Mouse (Mus musculus) liver, embryonic 16.5 days (tissue): Measurements from ENCODE around the gene Rnase4. TPM values are rescaled to one million over a fixed set of nuclear protein-coding genes. Genes with fewer than 3 reads are reported as not detected.
"Not testable (repeated sequence)": the region's sequence is repeated elsewhere in the genome, so short reads cannot be mapped to it uniquely, and the experiment has no call there.

ENCODE experiments used
- ATAC-seq: fragments of 200-750 bp; cut with Nextera tagmentation; 2 replicates; pipeline ENCODE4 v1.8.0; 2017; ENCODE audit warnings: low read depth, mild to moderate bottlenecking, moderate number of reproducible peaks, moderate library complexity
- H3K27ac ChIP-seq: fragments of 300-500 bp; sonication (generic); 2 replicates; pipeline ENCODE4 v1.5.1; 2014; ENCODE audit warnings: mild to moderate bottlenecking, low read length
- H3K27me3 ChIP-seq: fragments of 300-500 bp; sonication (generic); 2 replicates; pipeline ENCODE4 v1.6.1; 2014; ENCODE audit warnings: low read depth, low read length, mixed read lengths; ENCODE audit not compliant: control insufficient read depth, insufficient read depth
- H3K36me3 ChIP-seq: fragments of 300-500 bp; sonication (generic); 2 replicates; pipeline ENCODE4 v1.6.1; 2014; ENCODE audit warnings: mild to moderate bottlenecking; ENCODE audit not compliant: control insufficient read depth, insufficient read depth
- H3K4me1 ChIP-seq: fragments of 300-500 bp; sonication (generic); 2 replicates; pipeline ENCODE4 v1.6.1; 2014; ENCODE audit warnings: low read depth, low read length, mixed read lengths; ENCODE audit not compliant: control insufficient read depth
- H3K4me2 ChIP-seq: fragments of 300-500 bp; sonication (generic); 2 replicates; pipeline ENCODE4 v1.6.1; 2014; ENCODE audit warnings: low read depth, low read length, mixed read lengths
- H3K4me3 ChIP-seq: fragments of 300-500 bp; sonication (generic); 2 replicates; pipeline ENCODE4 v1.5.1; 2014; ENCODE audit warnings: low read depth, mild to moderate bottlenecking, low read length
- H3K9ac ChIP-seq: fragments of 300-500 bp; sonication (generic); 2 replicates; pipeline ENCODE4 v1.6.1; 2014; ENCODE audit warnings: low read depth, low read length
- H3K9me3 ChIP-seq: fragments of 300-500 bp; sonication (generic); replicated peaks from 2 replicates; pipeline ENCODE4 v1.6.1; 2016; ENCODE audit warnings: low read length; ENCODE audit not compliant: control insufficient read depth
- WGBS: fragments of 180-500 bp; shearing (Covaris S2); extraction: QIAGEN DNeasy Blood & Tissue Kit; methylation state at CpG from one replicate; pipeline ENCODE4 v1.1.7; 2014; ENCODE audit not compliant: insufficient replicate concordance; 5-methylcytosine and 5-hydroxymethylcytosine counted together
- polyA plus RNA-seq: library from polyadenylated mRNA; unstranded; fragments of >200 nt; fragmentation: Nextera tagmentation; extraction: Ambion mirVana; gene quantifications from 2 replicates; pipeline ENCODE4 v1.2.1, GENCODE M21; 2015

Rnase4 gene
- polyA plus RNA-seq, 1 experiment from 2014 or later = 23.1 TPM

- H3K4me1 ChIP-seq = peaks cover 26% of the 10 kb centered on the region
- H3K36me3 ChIP-seq = no peaks in the 10 kb centered on the region
- no peaks in the 10 kb centered on the region for H3K27me3 ChIP-seq
- no peak for ATAC-seq
- no peak overlapping the region; the same call in 1 of the 2 replicates for H3K27ac ChIP-seq
- H3K4me2 ChIP-seq = no peak overlapping the region
- no peak overlapping the region for H3K9ac ChIP-seq
- WGBS = 46% methylated on average over 5 of the region's 5 CpGs
- no peak overlapping the region for H3K4me3 ChIP-seq
- no peaks in the 10 kb centered on the region for H3K9me3 ChIP-seq
These were observed 3.4 kb downstream of the Rnase4 start for GRCm38 (mm10) chr14:51094096-51094875.

DNA sequence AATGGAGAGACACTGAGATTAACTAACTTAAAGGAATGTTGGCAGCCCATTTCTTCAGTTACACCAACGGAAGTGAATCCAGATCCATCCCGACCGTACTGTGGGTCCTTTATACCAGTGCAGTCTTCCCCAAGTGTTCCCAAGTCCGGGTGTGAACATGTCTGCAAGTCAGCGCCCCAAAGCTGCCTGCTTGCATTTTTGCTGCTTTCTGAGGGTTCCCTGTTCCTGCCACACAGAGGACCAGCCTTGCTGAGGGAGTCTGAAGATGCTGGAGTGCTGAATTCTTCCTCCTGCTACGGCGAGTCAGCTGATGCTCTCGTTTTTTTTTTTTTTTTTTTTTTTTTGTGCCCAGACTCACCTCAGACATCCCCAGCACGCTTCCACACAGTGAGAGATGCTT, 4.0 kb downstream of the Rnase4 start:
- H3K9ac ChIP-seq = no peak overlapping the region
- no peak overlapping the region for H3K4me3 ChIP-seq
- no peaks in the 10 kb centered on the region for H3K9me3 ChIP-seq
- H3K4me1 ChIP-seq = peaks cover 26% of the 10 kb centered on the region
- H3K27me3 ChIP-seq = no peaks in the 10 kb centered on the region
- no peak overlapping the region for H3K27ac ChIP-seq
- H3K36me3 ChIP-seq = no peaks in the 10 kb centered on the region
- no peak for ATAC-seq
- H3K4me2 ChIP-seq = no peak overlapping the region
- 50% methylated on average over 8 of the region's 9 CpGs for WGBS

DNA sequence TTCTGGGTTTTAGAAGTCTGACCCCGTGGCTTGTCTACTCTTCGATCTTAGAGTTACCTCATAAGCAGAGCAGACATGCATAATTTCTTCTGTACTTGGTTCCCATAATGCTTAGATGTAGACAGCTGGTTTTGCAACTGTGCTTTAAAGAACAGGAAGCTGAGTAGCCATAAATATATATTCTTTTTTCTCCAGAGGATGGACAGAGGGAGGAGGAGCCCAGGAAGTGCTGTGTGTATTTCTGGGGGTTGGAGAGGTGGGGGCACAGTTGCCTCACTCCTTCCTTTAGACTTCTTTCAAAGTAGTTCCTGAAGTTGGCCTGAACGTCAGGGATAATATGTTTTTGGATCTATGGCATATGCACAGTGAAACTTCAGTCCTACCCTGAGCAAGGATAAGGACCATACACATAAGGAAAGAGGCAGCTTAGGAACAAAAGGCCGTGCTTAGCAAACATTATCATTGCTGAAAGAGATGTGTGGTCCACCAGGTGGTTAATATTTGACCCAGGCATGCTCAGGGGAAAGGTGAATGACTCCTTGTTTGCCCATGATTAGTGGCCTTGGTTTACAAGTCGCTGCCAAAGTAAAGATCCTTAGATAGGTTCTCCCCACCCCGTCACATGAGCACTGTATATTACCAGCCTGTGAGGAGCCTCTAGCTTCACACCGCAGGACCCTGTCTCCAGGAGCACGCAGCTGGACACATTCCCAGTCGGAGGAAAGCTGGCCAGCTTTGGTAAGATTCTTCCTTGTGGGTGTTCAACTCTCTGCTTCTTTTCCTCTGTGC, 5.1 kb downstream of the Rnase4 start:
- Histone ChIP-seq H3K36me3 (no peaks in the 10 kb centered on the region), H3K27me3 (no peaks in the 10 kb centered on the region), H3K4me2 (no peak overlapping the region), H3K9ac (no peak overlapping the region), H3K27ac (no peak overlapping the region), H3K4me1 (peaks cover 17% of the 10 kb centered on the region), H3K9me3 (no peaks in the 10 kb centered on the region), H3K4me3 (no peak overlapping the region)
- ATAC-seq = peak; percentile 65
- WGBS = 38% methylated on average over 9 of the region's 9 CpGs

DNA sequence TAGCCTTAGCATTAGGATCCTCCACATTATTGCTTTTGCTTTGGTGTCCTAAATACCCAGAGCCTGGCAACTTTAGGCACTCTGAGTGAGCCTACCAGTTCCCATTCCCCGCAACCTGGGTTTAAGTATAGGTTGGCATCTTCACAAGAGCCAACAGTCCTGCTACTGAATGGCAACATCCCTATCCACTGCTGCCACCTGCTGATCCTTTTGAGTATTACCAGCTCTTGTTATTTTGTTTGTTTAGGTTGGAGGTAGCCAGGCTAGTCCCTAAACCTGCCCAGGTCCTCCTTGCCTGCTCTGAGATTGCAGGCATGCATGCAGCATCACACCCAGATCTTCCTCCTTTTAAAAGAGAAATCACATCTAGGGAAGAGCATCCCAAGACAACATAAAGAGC, 7.4 kb downstream of the Rnase4 start:
- H3K27ac ChIP-seq, H3K9me3 ChIP-seq, ATAC-seq, H3K36me3 ChIP-seq, H3K4me3 ChIP-seq, H3K4me1 ChIP-seq, H3K9ac ChIP-seq, H3K4me2 ChIP-seq, H3K27me3 ChIP-seq: not testable (repeated sequence)
- WGBS = 29% methylated on average over 1 of the region's 1 CpGs

- Histone ChIP-seq H3K27me3 (no peaks in the 10 kb centered on the region), H3K4me2 (no peak overlapping the region), H3K36me3 (no peaks in the 10 kb centered on the region), H3K4me3 (no peak overlapping the region), H3K27ac (no peak overlapping the region), H3K9me3 (no peaks in the 10 kb centered on the region), H3K4me1 (peaks cover 9% of the 10 kb centered on the region), H3K9ac (no peak overlapping the region)
- 86% methylated on average over 11 of the region's 11 CpGs for WGBS
- ATAC-seq = no peak
These were observed 8.0 kb downstream of the Rnase4 start for GRCm38 (mm10) chr14:51098921-51099320.

DNA sequence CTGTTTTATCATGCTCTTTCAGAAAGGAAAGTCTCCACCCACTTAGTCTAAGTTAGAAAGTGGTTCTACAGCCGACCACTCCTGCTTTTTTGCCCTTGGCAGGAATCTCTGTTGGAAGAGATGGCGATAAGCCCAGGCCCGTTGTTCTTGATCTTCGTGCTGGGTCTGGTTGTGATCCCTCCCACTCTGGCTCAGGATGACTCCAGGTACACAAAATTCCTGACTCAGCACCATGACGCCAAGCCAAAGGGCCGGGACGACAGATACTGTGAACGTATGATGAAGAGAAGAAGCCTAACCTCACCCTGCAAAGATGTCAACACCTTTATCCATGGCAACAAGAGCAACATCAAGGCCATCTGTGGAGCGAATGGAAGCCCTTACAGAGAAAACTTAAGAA, 10.4 kb downstream of the Rnase4 start:
- Histone ChIP-seq H3K4me3 (no peak overlapping the region), H3K27ac (no peak overlapping the region), H3K36me3 (no peaks in the 10 kb centered on the region), H3K9ac (no peak overlapping the region), H3K27me3 (no peaks in the 10 kb centered on the region), H3K4me1 (peaks cover 3% of the 10 kb centered on the region), H3K9me3 (no peaks in the 10 kb centered on the region), H3K4me2 (no peak overlapping the region)
- no peak for ATAC-seq
- 67% methylated on average over 9 of the region's 9 CpGs for WGBS

- H3K9me3 ChIP-seq = no peaks in the 10 kb centered on the region
- no peaks in the 10 kb centered on the region for H3K27me3 ChIP-seq
- no peak overlapping the region for H3K27ac ChIP-seq
- H3K9ac ChIP-seq = no peak overlapping the region
- peaks cover 8% of the 10 kb centered on the region for H3K4me1 ChIP-seq
- 69% methylated on average over 3 of the region's 3 CpGs for WGBS
- no peak overlapping the region for H3K4me2 ChIP-seq
- H3K4me3 ChIP-seq = no peak overlapping the region
- H3K36me3 ChIP-seq = no peaks in the 10 kb centered on the region
- no peak for ATAC-seq
These were observed 12.3 kb downstream of the Rnase4 start for GRCm38 (mm10) chr14:51103217-51103616.

- no peak overlapping the region for H3K27ac ChIP-seq
These were observed 13.5 kb downstream of the Rnase4 start for GRCm38 (mm10) chr14:51104366-51104765.

DNA sequence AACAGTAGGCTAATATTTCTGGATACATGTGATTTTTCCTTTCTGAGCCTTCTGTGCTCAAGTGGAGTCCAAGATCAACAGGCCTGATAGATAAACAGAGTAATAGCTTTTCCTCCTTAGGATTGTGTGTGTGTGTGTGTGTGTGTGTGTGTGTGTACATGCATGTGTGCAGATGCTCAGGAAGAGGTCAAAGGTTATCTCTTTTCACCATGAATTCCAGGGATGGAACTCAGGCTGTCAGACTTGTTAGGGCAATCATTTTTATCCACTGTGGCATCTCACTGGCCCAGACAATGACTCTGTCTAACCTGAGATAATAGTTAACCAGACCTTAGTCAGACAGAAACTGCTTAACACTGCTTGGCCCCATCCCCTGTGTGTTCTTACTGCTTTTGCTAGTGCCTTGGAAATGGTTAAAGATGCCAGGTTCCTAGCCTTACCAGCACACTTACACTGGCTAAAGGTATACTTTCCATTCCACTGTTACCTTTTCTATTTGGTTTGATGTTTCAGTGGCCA, 15.6 kb downstream of the Rnase4 start:
- no peak for ATAC-seq

More at GRCm38 (mm10) chr14:51104366-51104765, 13.5 kb downstream of the Rnase4 start:
- 67% methylated on average over 2 of the region's 2 CpGs for WGBS
- Histone ChIP-seq H3K4me1 (peaks cover 8% of the 10 kb centered on the region), H3K4me3 (no peak overlapping the region), H3K36me3 (no peaks in the 10 kb centered on the region), H3K4me2 (no peak overlapping the region), H3K9ac (no peak overlapping the region), H3K27me3 (no peaks in the 10 kb centered on the region), H3K9me3 (no peaks in the 10 kb centered on the region)
- ATAC-seq = no peak

More for the DNA sequence above, 15.6 kb downstream of the Rnase4 start:
- H3K9ac ChIP-seq = no peak overlapping the region
- no peak overlapping the region for H3K4me2 ChIP-seq
- H3K9me3 ChIP-seq = no peaks in the 10 kb centered on the region
- H3K36me3 ChIP-seq = no peaks in the 10 kb centered on the region
- H3K27ac ChIP-seq = no peak overlapping the region
- H3K4me3 ChIP-seq = no peak overlapping the region
- peaks cover 8% of the 10 kb centered on the region for H3K4me1 ChIP-seq
- H3K27me3 ChIP-seq = no peaks in the 10 kb centered on the region
